Mouse (Mus musculus) frontal cortex, postnatal 36 days (tissue): ENCODE results near the gene Spns2.

ENCODE experiments used
- DNase-seq, 2 experiments: peaks; one replicate each; pipeline ENCODE4 v3.0.0; 2022; ENCODE audit warnings: low spot score in 2 of 2

Spns2 gene

DNA sequence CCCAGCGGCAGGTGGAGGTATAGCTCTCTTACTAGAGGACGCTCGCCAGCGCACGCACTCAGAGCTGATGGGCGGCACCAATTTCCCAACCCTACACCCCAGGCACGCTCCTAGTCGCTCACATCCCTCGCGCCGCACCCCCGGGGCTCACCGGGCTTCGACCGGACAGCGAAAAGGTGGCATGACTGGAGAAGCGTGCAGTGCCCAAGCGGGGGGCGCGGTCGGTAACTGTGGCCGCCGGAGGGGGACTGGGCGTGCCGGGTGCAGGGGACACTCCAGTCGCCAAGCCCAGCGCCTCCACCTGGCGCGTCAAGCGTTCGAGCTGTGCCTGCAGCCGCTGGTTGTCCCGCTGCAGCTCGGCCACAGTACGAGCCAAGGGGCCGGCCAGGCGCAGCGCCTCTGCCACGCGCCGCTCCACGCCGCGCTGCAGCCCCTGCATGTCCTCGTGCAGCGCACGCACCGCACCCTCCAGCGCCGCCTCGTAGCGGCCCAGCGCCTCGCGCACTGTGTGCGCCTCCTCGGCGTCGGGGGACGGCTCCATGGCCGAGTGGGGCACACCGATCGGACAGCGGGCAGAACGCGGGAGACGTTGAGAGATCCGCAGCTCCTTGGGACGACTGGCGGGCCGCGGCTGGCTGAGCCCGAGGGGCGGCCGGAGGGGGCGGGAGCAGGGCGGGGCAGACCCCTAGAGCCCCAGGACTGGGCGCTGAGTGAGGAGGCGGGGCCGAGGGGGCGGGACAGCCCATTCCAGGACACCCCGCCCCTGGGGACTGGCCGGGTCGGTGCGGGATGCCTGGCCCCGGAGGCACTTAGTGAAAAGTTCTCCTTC is 78.4 kb downstream of the Spns2 start, which contains the start of gene Smtnl2:
Gene Smtnl2, minus strand, starts transcription at position 621 of the 829 bp plus-strand sequence.
- peak; percentile 15 to 20 for DNase-seq

DNA sequence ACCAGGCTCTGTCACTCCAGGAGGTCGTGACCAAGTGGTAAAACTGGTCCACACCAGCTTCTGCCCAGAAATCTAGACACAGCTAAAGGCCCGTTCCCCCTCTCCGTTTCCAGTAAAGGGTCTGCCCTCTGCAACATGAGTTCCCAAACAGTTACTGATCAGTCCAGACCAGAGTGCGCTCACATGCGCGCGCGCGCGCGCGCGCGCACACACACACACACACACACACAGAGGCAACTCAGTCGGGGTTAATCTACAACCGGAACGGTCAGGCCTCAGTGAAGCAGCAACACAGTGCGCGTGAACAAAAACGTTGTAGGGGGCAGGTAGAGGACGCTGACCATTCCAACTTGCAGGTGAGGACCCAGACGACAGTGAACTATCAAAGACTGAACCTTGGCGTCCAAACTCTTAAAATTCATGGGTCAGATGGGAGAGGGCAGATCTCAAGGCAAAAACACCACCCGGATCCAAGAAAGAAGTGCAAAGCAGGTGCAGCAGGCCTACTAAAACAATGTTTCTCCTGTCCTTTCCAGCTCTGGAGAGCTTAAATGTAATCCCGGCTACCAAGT is 79.1 kb downstream of the Spns2 start:
- no peak for DNase-seq

DNA sequence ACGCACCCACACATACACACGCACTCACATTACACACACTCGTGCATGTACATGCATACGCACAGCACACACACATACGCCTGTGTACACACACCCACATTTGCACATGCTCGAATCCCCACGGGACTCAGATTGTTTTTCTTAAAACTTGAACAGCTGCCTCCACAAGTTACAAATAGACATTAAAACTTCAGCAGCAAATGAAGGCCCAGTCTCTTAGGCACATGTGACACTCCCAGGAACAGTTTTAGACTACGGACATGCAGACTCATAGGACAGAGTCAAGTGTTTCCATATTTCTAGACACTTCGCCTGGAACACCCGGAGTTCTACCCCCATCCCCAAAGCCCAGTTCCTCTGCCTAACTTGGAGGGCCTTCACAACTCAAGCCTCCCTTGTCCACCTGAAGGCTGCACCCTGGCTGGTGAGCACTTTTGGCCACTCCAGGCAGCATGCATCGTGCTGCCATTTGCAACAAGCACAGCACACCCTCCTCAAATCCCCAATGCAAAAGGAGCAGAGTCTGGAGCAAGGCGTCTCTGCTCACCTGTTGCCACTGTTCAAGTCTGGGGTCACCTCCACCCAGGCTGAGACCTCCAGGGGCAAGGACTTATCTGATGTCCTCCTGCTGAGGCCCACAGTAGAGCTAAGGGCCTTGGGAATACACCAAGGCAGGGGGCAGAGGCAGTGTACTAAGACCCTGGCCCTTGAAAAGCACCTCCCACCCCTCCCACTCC is 79.9 kb downstream of the Spns2 start:
- DNase-seq = no peak

DNA sequence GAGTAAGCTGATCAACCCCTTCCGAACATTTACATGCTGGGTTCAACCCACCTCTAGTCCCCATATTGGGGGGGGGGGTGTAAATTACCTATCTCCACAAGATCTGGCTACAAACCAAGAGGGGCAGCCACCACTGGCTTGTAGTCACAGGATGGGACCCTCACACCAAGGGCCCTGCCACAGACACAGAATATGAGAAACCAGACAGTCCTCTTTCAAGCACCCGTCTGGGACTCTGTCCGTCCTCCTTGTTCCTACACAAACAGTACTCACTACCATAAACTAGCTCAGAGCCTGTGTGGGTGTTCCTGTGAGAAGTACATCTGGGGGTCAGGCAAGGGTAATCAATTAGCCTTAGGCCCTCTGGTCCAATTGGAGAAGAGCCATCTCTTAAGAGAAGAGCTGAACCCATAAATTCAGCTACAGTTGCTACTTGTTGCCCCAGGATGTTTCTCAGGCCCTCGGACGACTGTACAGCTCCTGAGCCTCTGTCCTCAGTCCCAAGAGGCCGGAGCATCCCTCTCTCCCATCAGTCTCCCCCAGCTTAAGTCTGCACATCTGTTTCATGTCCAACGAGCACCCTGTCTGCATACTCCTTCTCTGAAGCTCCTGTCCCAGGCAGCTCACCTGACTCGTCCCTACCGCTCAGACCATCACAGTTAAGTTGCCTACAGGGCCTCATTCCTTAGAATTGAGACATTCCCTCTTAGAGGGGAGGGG is 81.1 kb downstream of the Spns2 start:
- no peak for DNase-seq

DNA sequence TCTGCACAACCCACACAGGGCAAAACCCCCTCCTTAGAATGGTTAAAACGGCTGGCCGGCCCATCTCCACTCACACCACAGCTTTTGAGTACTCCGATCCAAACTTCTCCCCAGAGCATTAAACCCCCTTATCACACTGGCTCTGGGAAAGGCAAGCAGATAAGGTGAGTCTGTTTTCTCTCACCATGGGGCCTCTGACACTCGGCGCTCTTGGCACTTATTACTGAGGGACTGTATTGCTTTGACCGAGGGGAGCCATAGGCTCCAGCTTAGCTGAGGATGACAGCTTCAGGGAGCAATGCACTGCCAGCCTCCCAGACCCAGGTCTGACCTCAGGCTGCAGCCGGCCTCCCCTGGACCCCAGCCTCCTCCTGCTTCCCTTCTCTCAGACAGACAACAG is 82.1 kb downstream of the Spns2 start:
- no peak for DNase-seq

DNA sequence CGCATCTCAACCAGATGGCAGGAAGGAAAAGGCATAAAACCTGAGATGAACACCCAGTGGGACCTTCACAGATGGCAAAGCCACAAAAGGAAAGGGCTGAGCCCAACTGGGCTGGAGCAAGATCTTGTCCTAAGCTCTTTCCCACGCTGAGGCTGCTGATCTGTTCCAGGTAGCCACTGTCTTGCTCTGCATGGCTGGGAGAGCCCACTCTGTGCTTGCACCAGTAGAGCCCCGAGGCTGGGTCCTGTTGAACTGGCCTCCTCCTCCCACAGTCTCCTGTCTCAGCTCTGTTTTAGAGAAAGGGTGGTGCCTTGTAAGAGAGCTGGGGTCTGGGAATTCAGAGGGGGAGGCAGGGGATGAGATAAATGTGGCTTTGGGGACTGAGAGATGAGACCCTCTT is 82.6 kb downstream of the Spns2 start:
- no peak for DNase-seq

DNA sequence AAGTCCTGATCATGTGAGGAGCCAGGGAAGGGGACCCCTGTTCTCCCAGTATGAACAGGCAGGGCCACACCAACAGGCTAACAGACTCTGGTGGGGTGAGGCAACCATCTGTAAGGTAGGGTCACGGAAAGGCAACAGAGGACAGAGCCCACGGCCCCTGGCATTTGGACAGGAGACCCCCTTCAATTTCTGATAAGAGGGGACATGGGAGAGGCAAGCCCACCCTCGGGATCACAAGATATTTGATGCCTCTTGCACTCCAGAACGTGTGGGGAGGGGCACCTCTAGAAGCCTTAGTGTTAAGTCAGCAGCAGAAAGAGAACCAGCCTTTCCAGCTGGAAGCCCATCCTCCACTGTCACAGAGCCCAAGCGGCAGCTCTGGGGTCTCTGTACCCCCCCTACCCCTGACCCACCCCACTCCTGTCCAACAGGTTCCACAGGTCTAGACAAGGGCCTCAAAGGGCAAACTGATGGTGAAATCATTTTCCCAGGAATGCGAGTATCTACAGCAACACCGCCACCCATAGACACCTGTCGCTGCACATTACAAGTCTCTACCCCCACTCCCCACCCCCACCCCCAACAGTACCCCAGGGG is 83.5 kb downstream of the Spns2 start:
- no peak for DNase-seq

DNA sequence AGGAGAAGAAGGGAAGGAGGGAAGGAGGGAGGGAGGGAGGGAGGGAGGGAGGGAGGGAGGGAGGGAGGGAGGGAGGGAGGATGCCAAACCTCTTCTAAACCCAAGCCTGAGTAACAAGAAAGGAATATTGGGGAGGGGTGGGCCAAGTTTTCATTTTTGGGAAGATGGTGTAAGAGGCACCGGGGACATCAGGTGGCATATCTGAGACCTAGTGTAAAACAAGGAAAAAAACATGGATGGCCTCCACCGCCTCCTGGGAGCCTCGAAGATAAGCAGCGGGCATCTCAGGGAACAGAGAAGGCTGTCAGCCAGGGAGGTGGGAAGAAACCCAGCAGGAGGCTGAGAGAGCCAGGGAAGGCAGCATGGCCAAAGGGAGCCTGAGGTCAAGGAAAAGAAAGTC is 84.2 kb downstream of the Spns2 start:
- no peak for DNase-seq

DNA sequence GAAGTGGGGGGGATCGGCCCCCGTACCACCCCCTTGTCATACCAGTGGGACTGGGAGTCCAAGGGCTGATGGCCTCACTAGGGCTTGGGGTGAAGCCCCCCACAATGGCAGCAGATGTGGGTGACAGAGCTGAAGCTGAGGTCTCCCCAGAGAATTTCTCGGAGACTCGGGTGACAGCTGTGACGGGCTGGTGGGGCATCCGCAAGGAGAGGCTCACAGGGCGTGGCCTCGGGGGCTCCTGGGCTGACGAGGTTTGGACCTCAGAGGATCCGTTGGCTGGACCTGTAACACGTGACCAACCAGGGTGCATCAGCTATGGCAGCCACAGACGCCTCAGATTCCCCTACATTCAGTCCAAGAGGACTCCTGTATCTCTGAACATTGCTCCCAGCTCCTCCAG is 86.7 kb downstream of the Spns2 start:
- DNase-seq = no peak

DNA sequence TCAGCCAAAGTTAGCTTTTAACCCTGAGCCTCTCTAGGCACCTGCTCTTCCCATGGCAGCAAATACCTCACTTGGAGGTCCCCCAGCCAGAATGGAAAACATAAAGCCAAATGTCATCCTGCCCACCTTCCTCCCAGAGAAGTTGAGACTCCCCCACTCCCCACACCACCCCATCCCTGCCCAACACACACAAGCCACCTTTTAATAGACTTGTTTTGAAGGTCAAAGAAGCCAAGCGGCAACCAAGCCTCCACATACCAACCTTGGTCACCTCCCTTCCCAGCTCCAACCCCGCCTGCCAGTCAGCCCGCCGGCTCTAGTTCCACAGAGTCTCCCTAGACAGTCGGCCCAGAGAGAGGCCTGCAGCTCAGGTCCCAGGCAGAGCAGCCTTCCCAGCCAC is 87.7 kb downstream of the Spns2 start:
- no peak for DNase-seq
